Mouse (Mus musculus) left cerebral cortex, adult 2 months (tissue): Measurements from ENCODE around the gene St5. TPM values are rescaled to one million over a fixed set of nuclear protein-coding genes. Genes with fewer than 3 reads are reported as not detected.

Source experiments
- DNase-seq, 2 experiments: peaks; one replicate each; pipeline ENCODE4 v3.0.0; 2021 to 2022; ENCODE audit warnings: low spot score in 2 of 2, mixed read lengths in 1 of 2; ENCODE audit errors: extremely low spot score in 1 of 2
- H3K27ac ChIP-seq: fragments of 200-600 bp; 2 replicates; pipeline ENCODE4 v1.8.1; 2022
- H3K4me3 ChIP-seq: fragments of 200-600 bp; 2 replicates; pipeline ENCODE4 v1.8.1; 2022
- CTCF ChIP-seq: fragments of 200-600 bp; IDR thresholded peaks from 2 replicates; pipeline ENCODE4 v1.8.1; 2022; ENCODE audit warnings: antibody characterized with exemption, mild to moderate bottlenecking, moderate library complexity
- intact Hi-C: fragments of 180-260 bp; cut with DNase I; formaldehyde crosslinking; loops from one replicate; pipeline ENCODE4 v1.15.1; 2025
- total RNA-seq, 2 experiments: library from RNA; stranded (reverse); gene quantifications; 2 replicates each; pipeline ENCODE4 v1.2.3; 2021

Gene St5
- total RNA-seq, 2 experiments from 2014 or later = 14.8 to 18.9 TPM

DNA sequence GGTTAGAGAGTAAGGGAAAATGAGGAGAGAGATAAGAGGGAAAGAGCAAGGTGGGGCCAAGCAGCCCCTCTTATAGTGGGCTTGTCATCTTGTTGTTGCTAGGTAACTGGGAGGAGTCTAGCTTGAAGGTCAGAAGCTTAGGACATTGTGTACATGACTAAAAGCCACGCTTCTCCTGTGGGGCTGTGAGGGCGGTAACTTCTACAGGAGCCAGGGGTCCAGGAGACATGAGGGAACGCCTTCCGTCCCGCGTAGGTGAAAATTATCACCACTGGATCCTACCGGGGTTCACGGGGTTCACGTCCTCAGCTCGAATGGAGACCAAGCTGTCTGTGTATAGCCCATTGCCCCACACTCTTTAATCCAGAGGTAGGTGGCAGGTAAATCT, 8.1 kb downstream of the St5 start:
- DNase-seq = no peak
- intact Hi-C loops = no loop called here
- no peak for TF ChIP-seq CTCF
- H3K4me3 ChIP-seq = no peak overlapping the region
- H3K27ac ChIP-seq = no peak overlapping the region

DNA sequence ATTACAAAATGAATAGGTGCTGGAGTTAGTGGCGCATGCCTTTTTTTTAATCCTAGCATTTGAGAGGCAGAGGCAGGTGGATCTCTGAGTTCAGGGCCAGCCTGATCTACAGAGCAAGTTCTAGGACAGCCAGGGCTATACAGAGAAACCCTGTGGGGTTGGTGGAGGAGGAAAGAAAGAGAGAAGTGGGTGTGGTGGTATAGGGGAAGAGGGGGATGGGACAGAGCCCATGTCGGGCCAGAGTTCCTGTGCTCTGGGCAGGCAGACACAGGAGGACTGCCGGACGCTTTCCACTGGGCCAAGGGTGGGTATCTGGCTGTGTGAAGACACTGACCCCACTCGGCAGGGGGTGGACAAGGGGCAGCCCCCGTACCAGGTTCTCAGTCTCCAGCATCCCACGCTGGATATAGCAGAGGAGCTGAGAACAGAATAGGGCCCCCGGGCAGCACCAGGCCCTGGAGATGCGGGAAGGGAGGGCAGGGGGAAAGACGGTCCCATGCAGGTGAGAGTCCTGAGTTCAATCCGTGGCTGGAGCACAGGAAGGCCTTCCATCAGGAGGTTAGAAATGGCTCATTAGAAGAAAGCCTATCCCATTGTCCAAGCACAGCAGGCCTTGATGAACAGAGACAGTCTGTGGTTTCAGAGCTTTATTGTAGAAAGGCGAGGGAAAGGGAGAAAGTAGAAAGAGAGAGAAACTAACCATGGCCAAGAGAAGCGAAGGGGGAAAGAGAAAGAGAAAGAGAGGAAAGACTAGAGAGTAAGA, 8.6 kb downstream of the St5 start:
- TF ChIP-seq CTCF = no peak
- no peak overlapping the region for H3K4me3 ChIP-seq
- no peak overlapping the region for H3K27ac ChIP-seq
- DNase-seq = no peak
- intact Hi-C loops = no loop called here

GRCm38 (mm10) chr7:109690961-109691360, 12.4 kb downstream of the St5 start:
- intact Hi-C loops = no loop called here
- no peak for DNase-seq
- H3K27ac ChIP-seq = no peak overlapping the region
- TF ChIP-seq CTCF = no peak
- no peak overlapping the region for H3K4me3 ChIP-seq

GRCm38 (mm10) chr7:109690101-109690500, 13.3 kb downstream of the St5 start:
- intact Hi-C loops = no loop called here
- peak; percentile 43 for TF ChIP-seq CTCF

GRCm38 (mm10) chr7:109686585-109687128, 16.7 kb downstream of the St5 start:
- intact Hi-C loops = no loop called here
- no peak for TF ChIP-seq CTCF
- DNase-seq = no peak

More at GRCm38 (mm10) chr7:109690101-109690500, 13.3 kb downstream of the St5 start:
- no peak for DNase-seq
- H3K4me3 ChIP-seq = no peak overlapping the region
- no peak overlapping the region for H3K27ac ChIP-seq

DNA sequence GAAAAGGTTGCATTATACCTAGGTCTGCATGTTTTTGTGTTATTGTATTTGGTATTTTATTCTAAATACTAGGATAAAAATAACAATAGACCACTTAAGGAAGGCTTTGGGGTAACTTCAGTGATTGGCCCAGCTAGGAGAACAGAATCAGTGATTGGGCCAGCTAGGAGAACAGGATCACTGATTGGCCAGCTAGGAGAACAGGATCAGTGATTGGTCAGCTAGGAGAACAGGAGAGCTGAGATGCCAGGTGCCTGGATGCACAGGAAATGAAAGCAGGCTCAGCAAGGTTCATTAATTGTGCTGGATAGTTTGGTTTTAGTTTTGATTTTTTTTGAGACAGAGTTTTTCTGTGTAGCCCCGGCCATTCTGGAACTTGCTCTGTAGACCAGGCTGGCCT, 22.5 kb downstream of the St5 start:
- intact Hi-C loops = no loop called here
- TF ChIP-seq CTCF = no peak
- no peak overlapping the region for H3K27ac ChIP-seq
- no peak for DNase-seq
- no peak overlapping the region for H3K4me3 ChIP-seq

More at GRCm38 (mm10) chr7:109686585-109687128, 16.7 kb downstream of the St5 start:
- H3K27ac ChIP-seq = no peak overlapping the region
- no peak overlapping the region for H3K4me3 ChIP-seq

DNA sequence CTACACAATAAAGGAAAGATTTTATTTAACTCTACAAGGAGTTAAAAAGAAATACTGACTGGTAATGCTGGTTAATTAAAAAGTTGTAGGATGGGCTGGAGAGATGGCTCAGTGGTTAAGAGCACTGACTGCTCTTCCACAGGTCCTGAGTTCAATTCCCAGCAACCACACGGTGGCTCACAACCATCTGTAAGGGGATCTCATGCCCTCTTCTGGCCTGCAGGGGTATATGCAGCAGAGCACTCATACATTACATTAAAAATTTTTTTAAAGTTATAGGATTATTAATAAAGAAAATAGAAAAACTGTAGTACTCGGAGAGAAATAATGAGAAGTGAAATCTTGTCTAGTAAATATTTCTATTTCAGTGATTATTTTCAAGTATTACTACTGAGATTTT, 23.1 kb downstream of the St5 start:
- TF ChIP-seq CTCF = peak; percentile 19; the same call in 1 of the 2 replicates
- intact Hi-C loops = no loop called here

DNA sequence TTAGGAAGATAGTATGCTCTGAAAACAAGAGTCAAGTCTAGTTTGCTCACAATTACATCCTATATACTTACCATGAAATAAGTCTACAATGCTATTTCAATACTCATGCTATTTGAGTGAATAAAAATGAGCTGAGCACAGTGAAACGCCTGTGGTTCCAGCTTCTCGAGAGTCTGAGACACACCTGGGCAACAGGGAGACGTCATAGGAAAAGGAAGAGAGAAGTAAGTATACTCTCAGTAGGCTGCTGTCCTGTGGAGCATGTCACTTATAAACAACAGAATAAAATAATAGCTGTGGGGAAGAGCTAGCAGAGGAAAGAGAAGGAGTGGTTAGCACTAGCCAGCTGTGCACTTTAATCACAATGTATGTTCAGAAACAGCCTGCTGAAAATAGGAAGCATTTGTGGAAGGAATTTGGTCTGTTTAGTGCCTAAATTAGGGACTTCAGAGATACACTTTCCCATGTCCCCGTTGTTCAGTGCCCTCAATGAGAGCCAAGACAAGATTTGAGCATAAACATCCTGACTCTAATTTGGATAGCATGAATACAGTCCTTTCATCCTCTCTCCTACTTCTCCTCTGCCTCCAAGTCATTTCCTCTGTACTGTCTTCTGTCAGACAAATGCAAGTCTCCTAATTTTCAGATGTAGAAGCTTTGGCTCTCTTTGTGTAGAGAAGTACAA, 28.3 kb downstream of the St5 start:
- intact Hi-C loops = loop anchor here (5.0 kb wide), 1 partner anchor 58 kb away; no protein-coding TSS in a partner anchor
- Histone ChIP-seq H3K4me3 (no peak overlapping the region), H3K27ac (no peak overlapping the region)
- TF ChIP-seq CTCF = no peak
- DNase-seq = no peak

More for the DNA sequence above, 23.1 kb downstream of the St5 start:
- no peak overlapping the region for H3K4me3 ChIP-seq
- H3K27ac ChIP-seq = no peak overlapping the region
- DNase-seq = no peak

GRCm38 (mm10) chr7:109671581-109672471, 31.6 kb downstream of the St5 start:
- Histone ChIP-seq H3K27ac (peak overlapping the region; percentile 88), H3K4me3 (peak overlapping the region; percentile 81)
- TF ChIP-seq CTCF = no peak
- DNase-seq = peak; percentile 47 to 65
- intact Hi-C loops = loop anchor here (2.0 to 5.0 kb wide), 2 partner anchors 35 to 55 kb away; no protein-coding TSS in a partner anchor

DNA sequence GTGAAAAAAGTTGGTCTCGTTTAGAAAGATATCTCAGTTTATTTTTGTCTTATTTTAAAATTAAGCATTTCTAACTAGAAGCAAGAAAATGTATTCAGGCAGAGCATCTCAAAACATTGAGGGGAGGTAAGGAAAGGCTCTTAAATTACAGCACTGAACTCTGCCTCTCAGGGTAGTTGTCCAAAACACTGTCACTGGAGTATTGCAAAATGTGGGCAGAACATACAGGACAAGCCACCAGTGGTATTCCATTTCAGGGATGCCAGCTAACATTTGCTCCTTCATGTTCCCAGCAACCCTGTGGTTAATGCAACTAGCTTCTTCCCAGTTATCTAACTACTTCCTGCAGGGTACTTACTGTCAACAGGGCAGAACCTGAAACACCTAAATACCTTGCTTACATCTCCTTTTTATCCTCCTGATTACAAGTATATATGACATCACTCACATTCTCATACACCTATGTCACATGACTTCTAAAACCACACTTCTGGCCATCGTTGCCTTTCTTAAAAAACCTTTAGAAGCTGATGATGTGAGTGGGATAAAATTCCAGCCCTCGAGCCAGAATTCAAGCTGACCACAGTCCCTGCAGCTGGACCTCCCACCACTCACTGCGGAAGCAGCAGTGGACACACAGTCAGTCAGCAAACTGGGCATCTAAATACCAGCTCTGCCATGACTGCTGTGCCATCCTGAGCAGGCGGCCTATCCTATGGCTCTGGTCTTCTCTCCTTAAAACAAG, 33.8 kb downstream of the St5 start:
- H3K27ac ChIP-seq = no peak overlapping the region
- no peak for TF ChIP-seq CTCF
- no peak overlapping the region for H3K4me3 ChIP-seq
- intact Hi-C loops = loop anchor here (5.0 kb wide), 1 partner anchor 52 kb away; no protein-coding TSS in a partner anchor
- no peak for DNase-seq

DNA sequence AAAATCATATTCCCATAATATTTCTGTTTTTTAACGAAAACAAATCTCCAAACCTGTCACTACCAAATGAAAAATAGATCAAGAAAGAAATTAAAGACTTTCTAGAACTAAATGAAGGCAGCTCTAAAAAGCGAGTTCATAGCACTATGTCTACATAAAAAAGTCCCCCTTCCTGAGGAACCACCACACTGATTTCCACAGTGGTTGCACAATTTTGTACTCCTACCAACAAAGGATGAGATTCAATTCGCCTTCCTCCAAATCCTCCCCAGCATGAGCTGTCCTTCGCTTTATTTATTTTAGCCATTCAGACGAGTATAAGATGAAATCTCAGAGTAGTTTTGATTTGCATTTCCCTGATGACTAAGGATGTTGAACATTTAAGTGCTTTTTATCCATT, 36.7 kb downstream of the St5 start:
- no peak for DNase-seq
- no peak overlapping the region for H3K4me3 ChIP-seq
- H3K27ac ChIP-seq = no peak overlapping the region
- TF ChIP-seq CTCF = no peak
- intact Hi-C loops = no loop called here
